Mouse (Mus musculus) limb, embryonic 11.5 days (tissue): ENCODE data around the gene Med20. TPM values are rescaled to one million over a fixed set of nuclear protein-coding genes. Genes with fewer than 3 reads are reported as not detected.

Experiments
- ATAC-seq: fragments of 200-750 bp; cut with Nextera tagmentation; 2 replicates; pipeline ENCODE4 v1.8.0; 2017; ENCODE audit warnings: low read depth; ENCODE audit not compliant: insufficient number of reproducible peaks, low FRiP score, low TSS enrichment
- DNase-seq: peaks from one replicate; pipeline ENCODE4 v3.0.0-alpha.2; 2015; ENCODE audit warnings: low spot score
- H3K27ac ChIP-seq: fragments of 300-500 bp; sonication (generic); replicated peaks from 2 replicates; pipeline ENCODE4 v1.5.1; 2014; ENCODE audit warnings: low read depth, mild to moderate bottlenecking, low read length
- H3K27me3 ChIP-seq: fragments of 300-500 bp; sonication (generic); 2 replicates; pipeline ENCODE4 v1.6.1; 2014; ENCODE audit warnings: mild to moderate bottlenecking, low read length, mixed read lengths; ENCODE audit not compliant: control insufficient read depth, insufficient read depth
- H3K36me3 ChIP-seq: fragments of 300-500 bp; sonication (generic); 2 replicates; pipeline ENCODE4 v1.6.1; 2014; ENCODE audit warnings: mild to moderate bottlenecking, low read length, moderate library complexity, mixed read lengths; ENCODE audit not compliant: control insufficient read depth, insufficient read depth
- H3K4me1 ChIP-seq: fragments of 300-500 bp; sonication (generic); 2 replicates; pipeline ENCODE4 v1.6.1; 2014; ENCODE audit warnings: low read length, mixed read lengths; ENCODE audit not compliant: control insufficient read depth, insufficient read depth
- H3K4me2 ChIP-seq: fragments of 300-500 bp; sonication (generic); 2 replicates; pipeline ENCODE4 v1.6.1; 2014; ENCODE audit warnings: low read depth, mild to moderate bottlenecking, moderate library complexity; ENCODE audit not compliant: severe bottlenecking
- H3K4me3 ChIP-seq: fragments of 300-500 bp; sonication (generic); 2 replicates; pipeline ENCODE4 v1.5.1; 2014; ENCODE audit warnings: low read depth, low read length
- H3K9ac ChIP-seq: fragments of 300-500 bp; sonication (generic); 2 replicates; pipeline ENCODE4 v1.6.1; 2014; ENCODE audit warnings: mild to moderate bottlenecking, low read length
- H3K9me3 ChIP-seq: fragments of 300-500 bp; sonication (generic); 2 replicates; pipeline ENCODE4 v1.6.1; 2016; ENCODE audit warnings: low read length; ENCODE audit not compliant: control insufficient read depth
- whole genome bisulfite sequencing: fragments of 180-500 bp; shearing (Covaris S2); extraction: QIAGEN DNeasy Blood & Tissue Kit; methylation state at CpG from one replicate; pipeline ENCODE4 v1.1.7; 2014; 5-methylcytosine and 5-hydroxymethylcytosine counted together
- polyA plus RNA-seq: library from polyadenylated mRNA; unstranded; fragments of >200 nt; fragmentation: Nextera tagmentation; extraction: Ambion mirVana; gene quantifications from 2 replicates; pipeline ENCODE4 v1.2.1, GENCODE M21; 2014

Gene Med20
- polyA plus RNA-seq, 1 experiment from 2014 or later, result 50.4 TPM

DNA sequence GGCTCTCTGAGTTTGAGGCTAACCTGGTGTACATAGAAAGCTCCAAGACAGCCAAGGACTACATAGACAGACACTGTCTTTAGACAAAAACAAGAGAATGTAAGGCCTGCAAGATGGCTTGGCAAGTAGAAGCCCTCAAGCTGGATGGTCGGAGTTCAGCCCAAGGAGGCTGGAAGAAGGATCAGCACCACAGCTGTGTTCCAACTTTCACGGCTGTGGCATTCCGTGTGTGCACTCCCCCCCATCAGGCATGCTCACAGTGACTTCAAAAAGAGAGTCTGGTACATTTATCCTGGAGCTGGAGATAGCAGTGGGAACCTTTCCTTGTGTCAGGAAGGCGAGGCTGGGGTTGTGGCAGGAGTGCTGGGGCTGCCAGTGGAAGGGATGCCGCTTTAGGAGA, 14.6 kb downstream of the Med20 start:
- no peak overlapping the region for H3K4me3 ChIP-seq
- H3K27me3 ChIP-seq, result no peaks in the 10 kb centered on the region
- 89% methylated on average over 5 of the region's 5 CpGs for WGBS
- peaks cover 25% of the 10 kb centered on the region for H3K36me3 ChIP-seq
- DNase-seq, result no peak
- H3K9me3 ChIP-seq, result no peaks in the 10 kb centered on the region
- H3K9ac ChIP-seq, result no peak overlapping the region
- peaks cover 10% of the 10 kb centered on the region for H3K4me1 ChIP-seq
- no peak overlapping the region for H3K4me2 ChIP-seq
- no peak for ATAC-seq
- no peak overlapping the region for H3K27ac ChIP-seq

DNA sequence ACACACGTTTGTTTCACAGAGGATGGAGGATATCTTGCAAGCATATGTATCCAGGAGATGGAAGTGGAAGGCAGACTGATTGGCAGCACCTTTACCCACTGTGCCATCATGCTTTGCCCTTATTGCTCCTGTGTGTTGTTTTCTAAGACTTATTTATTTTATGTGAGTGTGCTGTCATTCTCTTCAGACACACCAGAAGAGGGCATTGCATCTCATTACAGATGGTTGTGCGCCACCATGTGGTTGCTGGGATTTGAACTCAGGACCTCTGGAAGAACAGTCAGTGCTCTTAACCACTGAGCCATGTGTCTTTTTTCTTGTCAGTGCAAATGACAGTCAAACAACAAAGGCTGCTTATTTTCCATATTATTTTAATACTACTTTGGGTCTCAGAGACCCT, 16.4 kb downstream of the Med20 start:
- ATAC-seq, result no peak
- H3K4me2 ChIP-seq, result no peak overlapping the region; the same call in 1 of the 2 replicates
- DNase-seq, result no peak
- H3K27me3 ChIP-seq, result no peaks in the 10 kb centered on the region
- no peak overlapping the region; the same call in 1 of the 2 replicates for H3K4me3 ChIP-seq
- H3K4me1 ChIP-seq, result peaks cover 14% of the 10 kb centered on the region
- H3K36me3 ChIP-seq, result peaks cover 18% of the 10 kb centered on the region
- no peak overlapping the region for H3K27ac ChIP-seq
- 80% methylated on average over 2 of the region's 2 CpGs for WGBS
- H3K9me3 ChIP-seq, result no peaks in the 10 kb centered on the region
- no peak overlapping the region for H3K9ac ChIP-seq

DNA sequence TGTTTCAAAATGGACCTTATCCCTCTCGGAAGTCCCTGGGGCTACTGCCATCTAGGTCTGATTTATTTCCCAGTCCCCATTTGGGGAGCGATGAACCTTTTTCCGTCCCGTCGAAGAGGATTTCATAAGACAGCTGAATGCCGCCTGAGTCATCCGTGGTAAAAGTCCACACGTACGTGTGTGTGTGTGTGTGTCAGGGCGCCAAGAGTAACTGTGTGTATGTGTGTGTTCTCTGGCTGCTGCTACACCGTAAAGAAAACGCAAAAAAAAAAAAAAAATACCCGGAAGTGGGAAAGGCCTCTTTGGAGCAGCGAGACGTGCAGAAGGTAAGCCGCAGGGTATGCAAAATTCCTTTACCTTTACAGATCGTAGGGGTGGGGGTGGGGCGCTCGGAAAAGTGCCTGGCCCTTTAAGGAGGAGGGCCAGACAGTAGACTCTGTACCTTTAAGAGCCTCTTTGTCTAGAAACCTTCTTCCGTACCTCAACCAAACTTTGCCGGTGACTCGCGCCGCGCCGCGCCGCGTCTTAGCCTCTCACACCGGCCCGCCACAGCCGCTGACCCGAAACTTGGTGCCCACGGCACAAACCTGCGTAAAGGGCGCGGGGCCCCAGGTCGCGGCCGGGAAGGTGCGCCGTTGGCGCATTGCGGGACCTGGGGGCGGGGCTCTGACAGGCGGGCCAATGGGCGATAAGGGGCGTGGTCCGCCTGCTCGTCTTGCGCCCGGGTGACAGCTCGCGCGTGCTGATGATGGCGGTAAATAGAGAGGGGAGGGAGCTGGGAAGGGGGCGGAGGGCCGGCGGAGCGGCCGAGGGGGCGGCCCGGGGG, 17.7 kb downstream of the Med20 start:
- no peaks in the 10 kb centered on the region for H3K27me3 ChIP-seq
- peak overlapping the region; percentile 70 for H3K4me3 ChIP-seq
- DNase-seq (peak; percentile 96), ATAC-seq (peak; percentile 93)
- H3K9ac ChIP-seq, result peak overlapping the region; percentile 73
- H3K36me3 ChIP-seq, result peaks cover 6% of the 10 kb centered on the region
- peaks cover 14% of the 10 kb centered on the region for H3K4me1 ChIP-seq
- peak overlapping the region; percentile 92 for H3K4me2 ChIP-seq
- no peaks in the 10 kb centered on the region for H3K9me3 ChIP-seq
- WGBS, result under 1% methylated on average over 63 of the region's 63 CpGs
- H3K27ac ChIP-seq, result peak overlapping the region; percentile 91

DNA sequence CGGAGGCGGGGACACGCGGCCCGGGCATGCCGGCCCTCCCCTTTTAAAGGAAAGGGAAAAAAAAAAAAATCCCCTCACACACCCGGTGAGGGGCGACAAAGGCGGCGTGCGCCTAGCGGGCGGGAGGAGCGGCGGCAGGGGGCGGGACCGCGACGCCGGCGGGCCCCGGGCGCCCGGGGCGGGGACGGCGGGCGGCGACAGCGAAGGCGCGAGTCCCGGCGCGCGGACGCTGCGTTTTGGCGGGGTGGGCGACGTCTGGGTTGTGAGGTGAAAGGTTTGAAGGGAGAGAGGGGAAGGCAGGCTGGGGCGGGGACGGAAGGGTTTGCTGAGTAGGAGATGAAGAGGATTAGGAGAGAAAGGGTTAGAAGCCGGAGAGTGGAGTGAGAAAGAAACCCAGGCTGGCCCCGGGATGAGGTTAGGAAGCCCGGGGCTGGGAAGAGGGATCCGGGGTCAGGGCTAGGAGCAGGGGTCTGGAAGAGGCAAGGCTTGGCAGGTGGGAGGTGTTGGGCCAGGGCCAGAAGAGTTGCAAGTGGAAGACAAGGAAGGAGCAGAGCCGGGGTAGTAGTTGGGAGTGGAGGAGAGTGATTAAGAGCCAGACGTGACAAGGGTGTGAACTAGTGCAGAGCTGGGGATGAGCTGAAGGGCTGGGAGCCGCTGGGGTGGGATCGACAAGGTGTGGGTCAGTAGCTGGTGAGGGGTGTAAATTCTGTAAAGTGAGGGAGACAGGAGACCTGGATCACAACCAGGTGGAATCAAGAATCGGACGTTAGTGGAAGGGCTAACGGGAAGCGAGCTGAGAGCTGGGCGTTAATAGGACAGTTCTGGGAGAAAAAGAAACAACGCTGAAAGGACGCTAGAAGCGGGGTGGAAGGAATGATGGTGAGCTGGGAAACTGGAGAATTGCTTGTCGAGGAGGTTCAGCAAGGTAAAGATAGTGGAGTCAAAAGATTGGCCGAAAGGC, 18.6 kb downstream of the Med20 start:
- ATAC-seq, result peak; percentile 49
- Histone ChIP-seq H3K36me3 (0 out of 2 replicates have a peak, but pooled peaks cover 4% of the 10 kb centered on the region), H3K27ac (peak overlapping the region; percentile 91), H3K27me3 (no peaks in the 10 kb centered on the region), H3K9ac (peak overlapping the region; percentile 73), H3K4me1 (peaks cover 14% of the 10 kb centered on the region), H3K9me3 (no peaks in the 10 kb centered on the region), H3K4me3 (peak overlapping the region; percentile 70), H3K4me2 (peak overlapping the region; percentile 92)
- DNase-seq, result no peak
- WGBS, result under 1% methylated on average over 61 of the region's 61 CpGs

DNA sequence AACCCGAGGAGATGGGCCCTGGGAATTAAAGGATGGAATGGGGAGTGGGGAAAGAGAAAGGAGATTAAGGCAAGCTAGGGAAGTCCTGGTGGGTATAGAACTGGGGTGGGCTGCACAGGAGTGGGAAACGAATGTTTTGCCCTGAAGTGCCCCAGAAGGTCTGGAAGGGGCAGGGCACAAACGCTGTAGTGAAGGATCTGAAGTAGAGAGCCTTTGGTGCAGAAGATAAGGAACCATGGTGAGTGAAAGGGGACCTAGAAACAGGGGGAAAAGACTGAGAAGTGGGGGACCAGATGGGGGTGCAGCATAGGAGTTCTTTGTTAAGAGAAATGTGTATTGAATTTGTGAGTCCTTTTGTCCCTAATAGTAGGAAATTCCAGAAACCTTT, 19.3 kb downstream of the Med20 start, which contains the start of gene Usp49:
Gene Usp49 (plus strand): TSS at position 13 of the 388 bp plus-strand sequence.
- peaks cover 14% of the 10 kb centered on the region for H3K4me1 ChIP-seq
- DNase-seq (no peak), ATAC-seq (no peak)
- peaks cover 3% of the 10 kb centered on the region; the same call in 1 of the 2 replicates for H3K36me3 ChIP-seq
- H3K27me3 ChIP-seq, result no peaks in the 10 kb centered on the region
- peak within 1 kb of the TSS; percentile 73 for H3K9ac ChIP-seq
- H3K27ac ChIP-seq, result peak within 1 kb of the TSS; percentile 91
- no peaks in the 10 kb centered on the region for H3K9me3 ChIP-seq
- peak within 1 kb of the TSS; percentile 70 for H3K4me3 ChIP-seq
- 1% methylated on average over 3 of the region's 3 CpGs for WGBS
- peak within 1 kb of the TSS; percentile 92 for H3K4me2 ChIP-seq

DNA sequence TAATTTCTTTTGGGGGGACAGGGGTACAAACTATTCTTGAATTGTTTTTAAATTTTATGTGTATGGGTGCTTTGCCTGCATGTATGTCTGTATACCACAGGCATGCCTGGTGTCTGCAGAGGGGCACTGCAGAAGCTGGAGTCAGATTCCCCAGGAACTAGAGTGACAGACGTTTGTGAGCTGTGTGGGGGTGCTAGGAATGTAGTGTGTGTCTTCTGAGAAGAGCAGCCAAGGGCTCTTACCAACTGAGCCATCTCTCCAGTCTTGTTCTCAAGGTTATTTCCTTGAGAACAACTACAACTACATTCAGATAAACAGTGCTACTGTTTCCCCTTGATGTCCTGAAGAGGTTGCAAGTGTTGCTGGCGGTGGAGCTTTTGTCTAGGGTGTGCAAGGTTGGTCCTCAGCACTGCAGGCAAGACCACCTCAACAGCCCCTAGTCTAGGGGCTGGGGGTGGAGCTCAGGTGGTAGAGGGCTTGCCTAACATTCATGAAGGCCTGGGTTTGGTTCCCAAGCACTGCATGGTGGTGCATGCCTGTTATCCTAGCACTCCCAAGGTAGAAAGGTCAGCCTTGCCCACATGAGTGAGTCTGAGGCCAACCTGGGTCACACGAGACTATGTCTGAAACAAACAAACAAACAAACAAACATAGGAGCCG, 20.9 kb downstream of the Med20 start:
- H3K27me3 ChIP-seq, result no peaks in the 10 kb centered on the region
- no peak overlapping the region for H3K27ac ChIP-seq
- H3K9me3 ChIP-seq, result no peaks in the 10 kb centered on the region
- peaks cover 14% of the 10 kb centered on the region for H3K4me1 ChIP-seq
- no peak overlapping the region for H3K4me2 ChIP-seq
- H3K36me3 ChIP-seq, result peaks cover 2% of the 10 kb centered on the region; the same call in 1 of the 2 replicates
- no peak overlapping the region for H3K4me3 ChIP-seq
- DNase-seq (no peak), ATAC-seq (no peak)
- 64% methylated on average over 4 of the region's 4 CpGs for WGBS
- H3K9ac ChIP-seq, result no peak overlapping the region

DNA sequence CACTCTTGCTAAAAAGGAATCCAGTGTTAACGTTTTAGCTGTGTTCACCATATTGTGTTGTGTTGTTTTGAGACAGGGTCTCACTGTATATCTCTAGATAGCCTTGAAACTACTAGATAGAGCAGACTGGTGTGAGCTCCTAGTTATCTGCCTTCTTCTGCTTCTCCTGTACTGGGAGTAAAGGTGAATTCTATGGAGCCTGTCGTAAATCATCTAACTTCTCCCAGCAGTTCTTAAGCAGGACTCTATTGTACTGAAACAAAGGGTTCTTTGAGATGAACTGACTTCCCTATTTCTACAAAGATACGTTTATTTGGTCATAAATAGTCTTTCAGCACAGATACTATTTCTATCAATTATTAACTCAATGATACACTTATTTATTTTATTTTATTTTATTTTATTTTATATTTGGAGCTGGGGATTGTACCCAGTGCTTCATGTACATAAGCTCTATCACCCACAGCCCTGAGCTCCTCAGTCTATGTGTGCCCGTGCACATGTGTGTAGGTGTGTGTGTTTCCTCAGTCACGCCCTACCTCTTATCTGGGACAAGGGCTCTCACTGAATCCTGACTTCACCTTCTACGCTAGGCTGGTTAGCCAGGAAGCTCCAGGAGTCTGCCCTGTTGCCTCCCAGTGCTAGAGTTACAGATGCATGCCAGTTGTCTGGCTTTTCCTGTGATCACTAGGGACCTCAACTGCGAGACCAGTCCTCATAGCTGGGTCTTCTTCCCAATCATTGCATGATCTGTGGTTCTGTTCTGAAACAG, 22.8 kb downstream of the Med20 start:
- no peak overlapping the region for H3K4me3 ChIP-seq
- 81% methylated on average over 7 of the region's 7 CpGs for WGBS
- H3K9ac ChIP-seq, result no peak overlapping the region
- no peak overlapping the region for H3K27ac ChIP-seq
- no peaks in the 10 kb centered on the region for H3K27me3 ChIP-seq
- peaks cover 14% of the 10 kb centered on the region for H3K4me1 ChIP-seq
- H3K4me2 ChIP-seq, result no peak overlapping the region
- peaks cover 2% of the 10 kb centered on the region; the same call in 1 of the 2 replicates for H3K36me3 ChIP-seq
- ATAC-seq, result no peak
- no peaks in the 10 kb centered on the region for H3K9me3 ChIP-seq
- DNase-seq, result no peak
